Mouse (Mus musculus) layer of hippocampus, adult 9-11 months (tissue): ENCODE measurements around the gene Bmyc.
"Not testable (repeated sequence)": the region's sequence is repeated elsewhere in the genome, so short reads cannot be mapped to it uniquely, and the experiment has no call there.

Experiments used
- DNase-seq: peaks from one replicate; pipeline ENCODE4 v3.0.0; 2022

The Bmyc gene

DNA sequence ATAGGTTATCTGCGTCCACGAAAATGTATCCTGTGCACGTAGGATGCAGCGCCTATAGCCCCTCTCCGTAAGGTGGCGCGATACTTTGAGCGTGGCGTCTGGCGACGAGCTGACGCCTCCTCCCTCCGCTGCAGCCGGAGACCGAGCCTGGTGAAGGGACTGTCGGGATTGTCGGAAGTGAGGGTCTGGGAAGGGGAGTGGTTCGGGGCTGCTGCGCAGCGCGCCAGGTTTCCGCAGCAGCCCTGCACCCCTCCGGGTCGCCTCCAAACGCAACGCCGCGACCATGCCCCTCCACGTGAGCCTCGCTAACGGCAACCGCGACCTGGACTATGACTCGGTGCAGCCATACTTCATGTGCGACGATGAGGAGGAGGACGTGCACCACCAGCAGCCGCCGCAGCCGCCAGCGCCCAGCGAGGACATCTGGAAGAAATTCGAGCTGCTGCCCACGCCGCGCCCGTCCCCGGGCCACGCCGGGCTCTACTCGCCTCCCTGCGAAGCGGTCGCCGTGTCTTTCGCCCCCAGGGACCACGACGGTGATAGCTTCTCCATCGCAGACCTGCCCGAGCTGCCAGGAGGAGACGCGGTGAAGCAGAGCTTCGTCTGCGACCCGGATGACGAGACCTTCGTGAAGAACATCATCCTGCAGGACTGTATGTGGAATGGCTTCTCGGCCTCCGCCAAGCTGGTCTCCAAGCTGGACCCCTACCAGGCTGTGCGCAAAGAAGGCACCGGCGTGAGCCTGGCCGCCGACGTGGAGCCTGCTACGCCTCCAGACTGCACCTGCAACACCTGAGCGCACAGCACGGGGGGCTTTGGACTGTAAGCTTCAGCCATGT, at the start of gene Bmyc:
Gene Bmyc (plus strand): TSS at position 97 of the 839 bp plus-strand sequence.
- DNase-seq: peak; percentile 91

DNA sequence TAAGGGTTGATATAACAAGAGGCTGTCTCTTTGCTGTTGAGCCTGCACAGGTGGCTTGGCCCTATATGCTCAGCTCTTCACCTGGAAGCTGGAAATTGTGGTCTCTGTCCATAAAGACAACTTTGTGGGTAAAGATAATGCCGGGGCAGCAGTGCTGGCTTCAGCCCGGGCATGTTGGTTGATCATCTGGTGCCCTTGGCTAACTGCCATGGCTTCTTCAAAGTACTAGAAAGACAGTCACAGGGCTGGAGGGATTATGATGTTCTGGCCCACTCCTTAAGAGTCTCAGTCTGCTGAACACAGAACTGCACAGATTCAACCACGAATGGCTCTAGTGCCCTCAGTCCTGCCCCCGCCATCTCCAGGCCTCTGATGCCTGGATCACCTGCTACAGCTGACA, 49.3 kb upstream of the Bmyc start:
- DNase-seq: no peak

DNA sequence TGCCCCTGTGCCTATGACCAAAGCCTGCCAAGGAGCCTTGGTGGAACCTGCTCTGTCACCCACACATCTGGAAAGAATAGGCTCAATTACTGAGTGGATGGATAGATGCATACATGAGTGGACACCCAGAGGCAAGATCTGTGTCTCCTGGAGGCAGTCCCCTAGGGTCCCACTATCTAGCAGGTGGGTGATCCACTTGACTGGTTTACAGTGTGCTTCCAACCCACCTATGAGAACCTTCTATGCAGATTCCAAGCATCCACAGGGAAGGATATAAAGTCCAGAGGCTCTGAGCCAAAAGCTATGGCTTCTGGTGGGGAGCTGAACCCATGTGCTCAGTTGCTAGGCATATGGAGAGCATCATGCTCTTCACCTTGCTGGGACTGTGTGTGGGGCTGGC, 48.9 kb upstream of the Bmyc start, which contains the start of gene Lcn5:
Gene Lcn5 (plus strand): TSS at position 301 of the 400 bp plus-strand sequence.
- no peak for DNase-seq

DNA sequence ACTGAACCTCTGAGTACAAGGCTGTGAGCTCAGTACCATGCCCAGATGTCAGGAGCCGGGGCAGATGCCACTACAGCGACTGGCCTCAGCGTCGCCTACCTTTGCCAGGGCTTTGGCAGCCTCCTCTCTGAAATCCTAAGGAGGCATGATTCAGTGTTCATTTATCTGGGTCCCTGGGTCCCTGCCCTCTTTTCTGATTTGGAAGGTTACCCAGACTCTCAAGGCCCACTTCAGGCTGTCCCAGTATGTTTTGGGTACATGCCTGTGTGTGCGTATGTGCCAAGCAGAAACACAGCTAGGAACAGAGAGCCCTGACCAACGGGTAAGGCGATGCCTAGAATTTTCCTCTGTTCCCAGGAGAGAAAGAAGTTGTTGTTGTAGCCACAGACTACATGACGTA, 46.3 kb upstream of the Bmyc start:
- DNase-seq: no peak

DNA sequence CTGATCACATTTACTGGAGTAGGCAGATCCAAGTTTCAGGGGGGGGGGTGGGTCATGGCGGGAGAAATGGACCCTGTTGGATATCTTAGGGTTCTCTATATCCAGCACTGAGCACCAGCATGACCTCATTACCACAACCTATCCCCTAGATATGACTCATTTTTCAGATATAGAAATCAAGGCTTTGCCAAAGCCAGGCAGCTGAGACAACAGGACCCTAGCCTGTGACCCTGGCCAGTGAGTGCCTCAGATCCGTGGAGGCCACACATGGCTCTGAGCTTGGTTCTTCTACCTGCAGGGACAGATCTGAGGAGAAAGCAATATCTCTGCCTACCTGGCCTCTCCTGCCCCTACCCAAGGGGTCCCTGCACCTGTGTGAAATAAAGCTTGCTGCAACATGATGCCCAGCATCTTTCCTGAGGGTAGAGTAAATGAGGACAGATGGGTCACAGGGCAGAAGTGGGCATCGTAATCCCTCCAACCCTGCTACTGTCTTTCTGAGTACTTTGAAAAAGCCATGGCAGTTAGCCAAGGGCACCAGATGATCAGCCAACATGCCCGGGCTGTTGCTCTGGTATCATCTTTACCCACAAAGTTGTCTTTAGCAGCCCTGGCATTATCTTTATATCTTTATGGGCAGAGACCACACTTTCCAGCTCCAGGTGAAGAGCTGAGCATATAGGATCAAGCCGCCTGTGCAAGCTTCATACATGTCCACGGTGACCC, 45.1 kb upstream of the Bmyc start:
- no peak for DNase-seq

DNA sequence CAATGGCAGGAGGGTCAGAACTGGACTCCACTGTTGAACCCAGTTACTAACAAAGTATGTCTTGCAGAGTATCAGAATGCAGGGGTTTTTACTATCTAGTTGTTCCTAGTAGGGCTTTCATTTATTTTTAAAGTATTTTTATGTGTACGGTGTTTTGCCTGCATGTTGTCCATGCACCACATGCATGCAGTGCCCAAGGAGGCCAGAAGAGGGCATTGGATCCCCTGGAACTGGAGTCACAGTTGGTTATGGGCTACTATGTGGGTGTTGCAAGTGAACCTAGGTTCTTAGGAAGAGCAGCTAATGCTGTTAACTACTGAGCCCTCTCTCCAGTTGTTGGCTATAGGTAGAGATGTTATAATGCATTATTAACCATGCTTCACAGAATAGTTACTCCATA, 43.0 kb upstream of the Bmyc start:
- DNase-seq: no peak

DNA sequence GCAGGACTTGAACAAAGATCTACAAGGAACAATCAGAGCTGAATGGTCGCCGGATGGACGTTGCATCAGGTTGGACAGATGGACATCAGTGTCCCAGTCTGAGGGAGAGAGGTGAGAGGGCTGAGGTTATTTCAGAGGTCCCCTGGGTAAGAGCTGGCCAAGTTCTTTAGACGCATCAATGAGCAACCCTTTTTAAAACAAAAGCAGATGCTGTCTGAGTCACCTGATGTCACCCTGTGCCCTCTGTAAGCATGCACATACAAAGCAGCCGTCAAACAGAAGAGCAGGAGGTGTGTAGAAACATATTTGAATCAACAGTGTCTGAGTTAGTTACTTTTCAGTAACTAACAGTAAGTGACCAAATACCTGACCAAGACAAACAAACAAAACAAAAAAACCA, 42.4 kb upstream of the Bmyc start:
- no peak for DNase-seq

DNA sequence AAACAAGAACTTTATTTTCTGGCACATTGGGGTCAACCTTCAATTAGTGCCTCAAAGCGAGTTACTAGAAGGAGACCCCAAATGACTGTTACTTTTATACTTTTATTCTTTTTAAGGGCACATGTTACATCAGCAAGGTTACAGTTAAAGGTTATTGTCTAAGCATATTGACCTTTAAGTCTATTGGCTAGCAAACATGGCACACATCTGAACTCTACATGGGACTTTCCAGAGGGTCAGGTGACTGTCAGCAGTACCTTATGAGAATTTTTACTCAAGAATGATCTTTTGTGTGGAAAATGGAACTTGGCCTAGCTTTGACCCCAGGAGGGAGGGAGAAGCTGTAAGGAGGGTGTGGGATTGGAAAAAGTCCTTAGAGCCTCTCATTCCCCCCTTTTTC, 40.0 kb upstream of the Bmyc start:
- no peak for DNase-seq

DNA sequence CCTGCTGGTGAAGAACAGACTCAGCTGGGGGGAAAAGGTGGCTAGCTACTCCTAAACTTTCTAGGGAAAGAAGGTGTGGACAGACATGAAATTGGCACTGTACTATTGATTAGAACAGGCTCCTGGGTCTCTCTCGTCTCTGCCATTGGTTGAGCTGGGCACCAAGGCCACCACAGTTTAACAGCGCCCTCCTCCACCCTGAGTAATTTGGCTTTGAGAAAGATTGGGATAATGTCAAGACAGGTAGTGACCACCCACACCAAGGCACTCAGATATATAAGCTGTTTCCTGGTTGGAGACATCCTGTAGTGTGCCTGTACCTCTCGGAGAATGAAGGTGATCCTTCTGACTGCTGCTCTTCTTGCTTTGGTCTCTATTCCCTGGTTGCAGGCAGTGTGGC, 30.1 kb upstream of the Bmyc start, which contains the start of gene Lcn6:
Gene Lcn6 (plus strand): TSS at position 301 of the 400 bp plus-strand sequence.
- no peak for DNase-seq

DNA sequence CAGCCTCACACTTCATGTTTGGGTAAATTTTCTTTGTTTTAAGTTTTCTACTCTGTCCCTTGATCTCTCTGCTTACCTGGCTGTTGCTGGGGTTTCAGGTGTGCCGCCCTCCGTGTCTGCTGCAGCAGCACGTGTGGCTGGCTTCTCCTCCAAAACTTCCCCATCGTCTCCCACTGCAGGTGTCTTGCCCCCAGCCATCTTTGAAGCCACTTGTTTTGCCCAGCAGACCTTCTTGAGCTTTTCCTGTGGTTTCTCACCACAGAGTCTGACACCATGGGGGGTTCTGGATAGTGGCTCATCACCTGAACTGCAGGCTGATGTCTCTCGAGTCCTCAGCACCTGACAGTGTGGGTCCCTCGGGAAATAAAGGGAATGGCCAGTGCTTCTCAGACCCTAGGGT, 27.0 kb upstream of the Bmyc start:
- DNase-seq: no peak

DNA sequence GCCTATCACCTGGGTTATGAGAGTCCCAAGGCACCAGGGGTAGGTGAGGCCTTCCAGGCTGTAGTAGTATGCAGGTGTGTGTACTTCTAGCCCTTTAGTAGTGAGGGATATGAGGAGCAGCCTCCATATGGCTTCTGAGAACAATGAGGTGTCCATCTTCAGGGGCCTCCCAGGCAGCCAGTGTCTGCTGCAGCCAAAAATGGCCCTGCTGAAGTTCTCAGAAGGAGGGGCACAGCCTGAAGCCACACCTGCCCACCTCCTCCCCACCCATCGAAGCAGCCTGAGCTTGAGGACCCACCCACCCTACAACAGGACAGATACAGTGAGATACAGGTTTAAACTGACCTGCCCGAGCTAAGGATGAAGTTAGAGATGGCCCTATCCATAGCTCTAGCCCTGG, 24.1 kb upstream of the Bmyc start, which contains the start of gene Lcn10:
Gene Lcn10 (plus strand): TSS at position 301 of the 400 bp plus-strand sequence.
- no peak for DNase-seq

DNA sequence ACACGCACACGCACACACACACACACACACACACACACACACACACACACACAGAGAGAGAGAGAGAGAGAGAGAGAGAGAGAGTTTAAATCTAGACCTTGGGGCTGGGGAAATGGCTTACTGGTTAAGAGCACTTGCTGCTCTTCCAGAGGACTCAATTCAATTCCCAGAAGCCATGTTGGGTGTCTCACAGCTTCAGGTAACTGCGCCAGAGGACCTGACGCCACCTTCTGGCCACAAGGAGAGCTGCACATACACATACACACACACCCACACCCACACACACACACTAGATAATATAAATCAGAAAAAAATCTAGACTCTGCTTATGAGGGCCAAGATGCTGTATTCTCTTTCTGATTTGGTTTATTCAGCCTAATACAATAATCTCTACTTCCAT, 19.6 kb upstream of the Bmyc start:
- DNase-seq: no peak

DNA sequence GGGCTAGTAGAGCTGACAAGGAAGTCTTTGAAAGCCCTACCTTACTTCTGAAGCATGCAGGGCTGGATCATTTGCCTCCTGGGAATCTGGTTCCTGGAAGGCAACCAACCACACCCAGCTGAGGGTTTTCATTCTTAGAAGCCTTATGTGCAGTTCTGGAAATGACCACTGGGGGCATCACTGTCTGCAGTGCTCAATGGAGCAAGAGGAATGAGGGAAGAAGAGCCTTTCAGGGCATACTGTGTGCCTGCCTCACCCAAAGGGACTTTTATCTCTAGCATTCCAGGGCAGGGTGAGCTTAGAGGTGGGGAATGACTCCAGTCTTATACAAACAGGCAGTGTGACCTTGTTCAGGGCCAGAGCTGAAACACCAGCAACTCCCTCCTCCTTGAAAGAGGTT, 11.9 kb upstream of the Bmyc start:
- DNase-seq: peak; percentile 28

DNA sequence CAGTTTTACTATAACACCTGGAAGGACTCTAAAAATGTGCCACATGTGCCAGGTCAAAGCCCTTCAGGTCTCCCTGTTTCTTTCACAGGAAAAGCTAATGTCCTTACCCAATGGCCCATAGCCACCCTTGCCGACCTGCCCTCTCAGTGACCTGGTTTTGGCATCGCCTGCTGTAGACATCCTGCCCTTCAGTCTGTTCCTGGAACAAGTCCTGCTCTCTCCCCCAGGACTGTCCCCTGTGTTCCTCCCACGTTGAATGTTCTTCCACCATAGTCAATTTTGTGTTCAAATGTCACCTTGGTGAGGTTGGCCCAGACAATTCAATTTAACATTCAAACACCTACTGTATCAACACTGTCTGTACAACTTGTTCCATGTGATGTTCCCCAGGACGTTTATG, 9.6 kb upstream of the Bmyc start:
- DNase-seq: no peak

DNA sequence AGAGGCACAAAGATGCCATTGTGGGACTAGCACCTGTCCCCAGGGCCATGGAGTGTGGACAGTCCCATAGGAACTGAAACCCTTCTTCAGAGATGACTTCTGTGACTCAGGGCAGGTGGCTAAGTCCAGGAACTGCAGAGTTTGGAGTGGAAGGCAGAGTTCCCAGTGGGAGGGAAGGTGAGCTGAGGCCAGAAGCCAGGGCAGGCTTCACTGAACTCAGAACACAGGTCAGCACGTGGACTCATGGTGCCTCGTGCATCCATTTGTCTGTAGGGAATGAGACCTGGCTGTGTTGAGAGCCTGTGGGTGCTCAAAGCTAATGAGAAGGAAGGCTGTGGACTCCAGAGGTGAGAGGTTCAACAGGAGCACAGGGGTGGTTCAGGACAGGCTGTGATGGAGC, 7.8 kb upstream of the Bmyc start:
- DNase-seq: no peak

DNA sequence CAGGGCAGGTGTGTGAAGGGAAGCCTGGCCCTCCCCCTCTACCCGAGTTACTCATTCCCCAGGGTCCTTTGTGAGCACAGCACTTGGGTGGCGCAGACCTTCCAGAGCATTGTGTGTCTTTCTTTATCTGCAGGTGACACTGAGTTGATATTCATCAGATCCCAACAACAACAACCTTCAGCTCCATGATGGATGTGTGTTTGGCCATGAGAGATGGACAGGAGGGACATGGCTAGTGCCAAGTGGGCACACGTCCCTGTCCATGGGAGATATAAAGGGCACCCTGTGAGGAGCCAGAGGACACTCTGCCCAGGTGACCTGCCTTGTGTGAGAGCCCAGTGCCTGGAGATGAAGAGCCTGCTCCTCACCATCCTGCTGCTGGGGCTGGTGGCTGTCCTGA, 6.8 kb upstream of the Bmyc start, which contains the start of gene Obp2a:
Gene Obp2a (plus strand): TSS at position 301 of the 400 bp plus-strand sequence.
- DNase-seq: not testable (repeated sequence)

DNA sequence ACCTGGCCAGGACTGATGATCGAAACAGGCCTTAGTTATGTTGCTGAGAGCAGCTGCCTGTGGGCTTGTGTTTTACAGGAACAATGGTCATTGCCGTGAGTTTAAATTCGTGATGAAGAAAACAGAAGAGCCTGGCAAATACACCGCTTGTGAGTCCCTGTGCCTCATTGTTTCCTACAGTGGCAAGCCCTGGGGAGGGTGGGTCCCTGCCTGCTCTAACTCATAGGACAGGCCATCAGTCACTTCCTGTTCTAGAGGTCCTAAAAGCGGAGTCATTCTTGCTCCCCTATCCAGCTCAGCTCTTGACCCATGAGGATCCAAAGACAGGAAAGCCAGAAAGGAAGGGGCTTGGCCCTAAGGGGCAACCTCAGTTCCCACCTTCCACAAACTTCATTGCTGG, 5.5 kb upstream of the Bmyc start:
- no peak for DNase-seq

DNA sequence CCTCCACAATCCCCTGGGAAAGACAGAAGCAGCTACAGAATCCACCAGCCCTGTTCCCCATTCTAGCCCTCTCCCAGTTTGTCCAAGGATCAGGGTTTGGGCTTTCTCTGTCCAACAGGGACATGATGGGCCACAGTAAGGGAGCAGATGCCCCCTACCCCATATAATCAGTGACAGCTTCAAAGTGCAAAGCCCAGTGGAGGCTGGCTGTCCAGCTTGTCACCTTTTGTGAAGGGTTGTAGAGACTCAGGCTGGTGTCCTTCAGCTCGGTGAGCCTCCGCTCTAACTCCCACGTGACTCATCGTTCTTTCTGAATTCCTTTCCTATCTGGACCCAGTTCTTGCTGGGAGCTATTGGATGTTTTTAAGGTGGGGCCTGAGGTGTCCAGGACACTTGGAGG, 2.8 kb upstream of the Bmyc start:
- no peak for DNase-seq

DNA sequence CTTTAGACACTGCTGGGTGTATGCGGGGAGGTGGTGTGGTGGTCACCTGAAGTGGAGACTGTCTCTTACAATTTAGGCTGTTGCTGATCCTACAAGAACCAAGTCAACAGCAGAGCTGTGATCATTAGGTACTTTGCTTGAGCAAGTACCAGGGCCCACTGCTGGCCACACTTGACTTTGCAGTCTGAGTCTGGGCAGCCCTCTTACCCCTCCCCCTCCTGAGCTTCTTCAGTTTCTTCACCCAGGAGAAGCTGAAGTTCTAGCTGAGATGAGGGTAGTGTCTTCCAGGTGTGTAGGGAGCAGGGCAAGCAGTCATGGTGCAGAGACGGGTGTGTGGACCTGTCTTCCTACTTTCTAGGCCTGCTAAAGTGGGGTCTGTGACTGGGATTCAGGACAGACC, 1.6 kb downstream of the Bmyc start:
- peak; percentile 53 for DNase-seq

DNA sequence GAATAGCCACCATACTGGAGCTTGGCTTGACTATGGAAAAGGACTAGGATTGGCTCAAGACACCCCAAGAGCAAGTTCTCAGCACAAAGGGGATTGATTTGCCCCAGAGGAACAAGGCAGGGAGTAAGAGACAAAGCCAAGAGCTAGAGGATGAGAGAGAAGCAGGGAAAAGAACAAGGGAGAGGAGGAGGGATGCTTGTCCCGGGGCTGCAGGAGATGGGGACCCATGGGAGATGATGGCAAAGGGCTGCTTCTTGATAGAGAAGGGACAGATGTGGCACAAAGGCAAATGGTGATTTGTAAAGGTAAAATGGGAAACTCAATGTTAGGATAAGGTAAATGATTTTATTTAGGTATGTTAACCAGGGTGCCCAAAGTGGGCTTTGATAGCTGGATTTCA, 2.5 kb downstream of the Bmyc start:
- DNase-seq: not testable (repeated sequence)

DNA sequence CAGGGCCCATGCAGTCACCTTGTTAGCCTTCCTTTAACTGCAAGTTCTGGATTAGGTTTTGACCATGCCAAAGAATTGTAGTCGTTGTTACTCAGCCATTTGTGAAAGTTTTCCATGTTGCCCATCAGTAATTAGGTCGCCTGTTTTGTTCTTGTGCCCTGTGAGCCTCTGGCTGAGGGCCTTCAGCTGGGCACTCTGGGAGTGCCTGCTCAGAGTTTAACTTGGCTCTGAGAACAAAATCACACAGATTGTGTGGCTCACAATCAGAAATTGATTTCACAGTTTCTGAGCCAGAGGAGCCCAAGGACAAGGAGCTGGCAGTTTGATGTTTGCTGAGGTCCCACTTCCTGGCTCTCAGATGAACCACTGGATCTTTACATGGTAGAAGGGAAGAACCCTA, 3.3 kb downstream of the Bmyc start:
- DNase-seq: not testable (repeated sequence)

DNA sequence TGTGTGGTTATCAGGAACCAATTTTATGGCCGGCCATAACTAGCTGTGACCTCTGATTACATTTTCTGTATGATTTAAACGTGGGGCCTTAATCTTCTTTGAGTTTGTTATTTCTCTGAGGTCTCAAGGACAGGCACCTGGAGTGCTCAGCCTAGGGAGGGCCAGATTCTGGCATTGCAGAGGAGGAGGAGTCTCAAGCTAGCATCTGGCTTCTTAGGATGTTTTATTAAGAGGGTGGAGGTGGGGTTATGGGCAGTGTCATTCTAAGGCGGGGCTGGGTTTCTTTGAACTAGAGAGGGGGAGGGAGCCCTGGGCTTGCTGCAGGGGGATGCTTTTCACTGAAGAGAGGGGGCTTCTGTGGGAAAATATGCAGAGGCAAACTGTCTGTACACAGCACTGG, 5.1 kb downstream of the Bmyc start:
- DNase-seq: not testable (repeated sequence)

DNA sequence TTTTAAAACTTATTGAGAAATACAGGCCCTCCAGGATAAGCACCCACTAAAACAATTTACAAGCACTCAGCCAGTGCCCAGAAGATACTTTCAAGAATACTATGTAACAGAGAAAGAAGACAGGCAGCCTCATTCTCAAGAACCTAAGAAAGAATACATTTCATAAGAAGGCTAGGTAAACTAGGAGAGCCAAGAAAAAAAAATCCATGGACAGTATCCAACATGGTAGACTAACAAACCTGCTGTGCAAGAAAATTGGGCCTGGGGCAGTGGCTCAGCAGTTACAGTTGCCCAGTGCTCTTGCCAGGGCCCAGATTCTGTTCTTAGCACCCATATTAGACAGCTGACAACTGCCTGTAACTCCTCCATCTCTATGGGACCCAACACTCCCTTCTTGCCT, 10.7 kb downstream of the Bmyc start:
- DNase-seq: no peak
